Mouse (Mus musculus) forebrain, embryonic 14.5 days (tissue): ENCODE results near the gene Elp4. TPM values are rescaled to one million over a fixed set of nuclear protein-coding genes. Genes with fewer than 3 reads are reported as not detected.

Experiments used
- ATAC-seq: fragments of 200-750 bp; cut with Nextera tagmentation; 2 replicates; pipeline ENCODE4 v1.8.0; 2017; ENCODE audit warnings: mild to moderate bottlenecking, moderate library complexity
- DNase-seq: peaks from one replicate; pipeline ENCODE4 v3.0.0-alpha.2; 2015; ENCODE audit warnings: low spot score
- H3K27ac ChIP-seq: fragments of 300-500 bp; sonication (generic); 2 replicates; pipeline ENCODE4 v1.5.1; 2014; ENCODE audit warnings: low read depth, mild to moderate bottlenecking, control low read depth, low read length, moderate library complexity
- H3K27me3 ChIP-seq: fragments of 300-500 bp; sonication (generic); replicated peaks from 2 replicates; pipeline ENCODE4 v1.6.1; 2014; ENCODE audit warnings: low read length, control low read depth, mixed read lengths; ENCODE audit not compliant: control insufficient read depth, insufficient read depth
- H3K36me3 ChIP-seq: fragments of 300-500 bp; sonication (generic); 2 replicates; pipeline ENCODE4 v1.6.1; 2014; ENCODE audit warnings: low read length, control low read depth; ENCODE audit not compliant: control insufficient read depth, insufficient read depth
- H3K4me1 ChIP-seq: fragments of 300-500 bp; sonication (generic); 2 replicates; pipeline ENCODE4 v1.6.1; 2014; ENCODE audit warnings: antibody characterized with exemption, low read length, control low read depth; ENCODE audit not compliant: control insufficient read depth, insufficient read depth
- H3K4me2 ChIP-seq: fragments of 300-500 bp; sonication (generic); 2 replicates; pipeline ENCODE4 v1.6.1; 2014; ENCODE audit warnings: mild to moderate bottlenecking, control low read depth, low read length
- H3K4me3 ChIP-seq: fragments of 300-500 bp; sonication (generic); 2 replicates; pipeline ENCODE4 v1.5.1; 2014; ENCODE audit warnings: low read depth, low read length, control low read depth
- H3K9ac ChIP-seq: fragments of 300-500 bp; sonication (generic); 2 replicates; pipeline ENCODE4 v1.6.1; 2014; ENCODE audit warnings: mild to moderate bottlenecking, low read length, control low read depth, moderate library complexity
- H3K9me3 ChIP-seq: fragments of 300-500 bp; sonication (generic); replicated peaks from 2 replicates; pipeline ENCODE4 v1.6.1; 2016; ENCODE audit warnings: low read length, control low read depth, mixed read lengths; ENCODE audit not compliant: control insufficient read depth
- WGBS: fragments of 180-500 bp; shearing (Covaris S2); extraction: QIAGEN DNeasy Blood & Tissue Kit; methylation state at CpG from one replicate; pipeline ENCODE4 v1.1.7; 2014; 5-methylcytosine and 5-hydroxymethylcytosine counted together
- polyA plus RNA-seq: library from polyadenylated mRNA; unstranded; fragments of >200 nt; fragmentation: Nextera tagmentation; extraction: Ambion mirVana; gene quantifications from 2 replicates; pipeline ENCODE4 v1.2.1, GENCODE M21; 2014

Elp4 gene
- polyA plus RNA-seq, 1 experiment from 2014 or later = 45.5 TPM

DNA sequence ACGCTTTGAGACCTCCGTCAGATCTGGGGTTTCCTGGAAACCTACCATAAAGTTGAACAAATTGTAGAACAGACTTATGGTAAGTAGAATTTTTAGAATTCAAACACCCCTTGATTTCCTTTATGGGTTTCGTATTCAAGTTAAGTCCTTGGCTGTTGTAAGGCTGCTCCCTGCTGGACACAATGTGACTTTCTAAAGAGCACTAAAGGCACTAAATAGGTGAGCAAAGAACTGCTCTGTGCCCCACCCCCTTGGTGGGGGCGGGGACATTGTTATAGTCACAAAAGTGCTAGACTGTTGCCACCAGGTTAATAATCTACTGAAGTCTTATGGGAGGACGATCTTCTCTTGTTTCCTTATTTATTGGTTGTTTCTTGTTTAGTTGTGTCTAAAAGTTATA is 4.0 kb upstream of the Elp4 start:
- Histone ChIP-seq H3K27me3 (no peaks in the 10 kb centered on the region), H3K27ac (no peak overlapping the region), H3K4me2 (no peak overlapping the region), H3K36me3 (0 out of 2 replicates have a peak, but pooled peaks cover 4% of the 10 kb centered on the region), H3K4me3 (no peak overlapping the region), H3K9ac (no peak overlapping the region), H3K4me1 (peaks cover 5% of the 10 kb centered on the region; the same call in 1 of the 2 replicates), H3K9me3 (no peaks in the 10 kb centered on the region)
- no peak for ATAC-seq
- peak; percentile 28 for DNase-seq
- 83% methylated on average over 5 of the region's 5 CpGs for WGBS

DNA sequence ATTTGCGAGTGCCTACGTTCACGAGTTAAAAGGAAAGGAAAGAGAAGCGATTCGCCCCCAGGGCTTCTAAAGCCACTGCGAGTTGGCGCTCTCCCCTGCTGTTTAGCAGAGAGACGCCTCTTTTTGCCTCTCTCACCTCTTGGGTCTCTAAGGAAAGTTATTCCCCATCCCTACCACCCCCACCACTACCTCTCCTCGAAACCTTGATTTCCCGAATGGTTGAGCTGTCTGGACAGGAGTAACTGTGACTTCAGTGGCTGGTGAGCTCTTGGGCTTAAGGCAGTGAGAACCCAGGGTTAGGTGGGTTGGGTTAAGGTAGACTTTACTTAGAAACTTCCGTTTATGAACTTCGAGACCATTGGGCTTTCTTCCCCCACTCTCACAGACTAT is 388 bp upstream of the Elp4 start:
- H3K27me3 ChIP-seq = no peaks in the 10 kb centered on the region
- 0% methylated on average over 12 of the region's 12 CpGs for WGBS
- no peaks in the 10 kb centered on the region for H3K36me3 ChIP-seq
- ATAC-seq (peak; percentile 65), DNase-seq (peak; percentile 42)
- peak overlapping the region; percentile 81 for H3K4me3 ChIP-seq
- peaks cover 5% of the 10 kb centered on the region; the same call in 1 of the 2 replicates for H3K4me1 ChIP-seq
- H3K9ac ChIP-seq = peak overlapping the region; percentile 88
- no peak overlapping the region for H3K27ac ChIP-seq
- no peaks in the 10 kb centered on the region for H3K9me3 ChIP-seq
- peak overlapping the region; percentile 76 for H3K4me2 ChIP-seq

DNA sequence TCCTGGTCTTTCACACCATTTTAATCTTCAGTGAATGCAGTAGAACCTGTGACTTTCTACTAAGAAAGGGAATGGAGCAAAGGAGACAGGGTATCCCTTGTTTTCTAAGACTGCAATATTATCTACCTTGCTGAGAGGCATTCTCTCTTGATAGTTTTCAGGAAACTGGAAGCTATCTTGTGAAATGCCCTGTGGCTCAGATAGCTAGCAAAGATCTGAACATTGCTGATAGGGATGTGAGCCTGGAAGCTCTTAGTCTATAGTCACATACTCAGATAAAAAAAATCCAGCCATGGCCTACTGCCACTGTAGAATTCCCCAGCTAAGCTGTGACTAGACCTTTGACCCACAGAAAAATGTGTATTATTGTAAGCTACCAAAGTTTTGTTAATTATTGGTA is 13.5 kb downstream of the Elp4 start:
- no peaks in the 10 kb centered on the region; the same call in 1 of the 2 replicates for H3K9me3 ChIP-seq
- ATAC-seq = no peak
- 0 out of 2 replicates have a peak, but pooled peaks cover 3% of the 10 kb centered on the region for H3K36me3 ChIP-seq
- no peak for DNase-seq
- no peak overlapping the region for H3K9ac ChIP-seq
- H3K4me1 ChIP-seq = no peaks in the 10 kb centered on the region
- no peak overlapping the region for H3K4me3 ChIP-seq
- H3K4me2 ChIP-seq = no peak overlapping the region
- no peaks in the 10 kb centered on the region for H3K27me3 ChIP-seq
- no peak overlapping the region for H3K27ac ChIP-seq

DNA sequence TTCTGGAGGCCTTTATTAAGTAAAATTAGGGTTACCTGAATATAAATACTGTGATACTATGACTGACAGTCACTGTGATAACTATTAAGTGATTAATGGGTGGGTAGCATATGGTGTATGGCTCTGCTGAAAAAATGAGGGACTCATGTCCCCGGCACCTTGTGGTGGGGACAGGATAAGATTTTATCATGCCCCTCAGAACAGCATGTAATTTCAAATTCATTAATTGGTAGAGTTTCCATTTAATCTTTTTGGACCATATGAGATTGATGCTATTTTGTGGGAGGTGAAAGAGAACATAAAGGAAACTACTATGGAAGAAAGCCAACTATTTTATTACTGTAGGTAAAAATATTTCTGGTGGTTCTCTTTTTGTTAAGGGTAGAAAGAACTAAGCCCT is 31.0 kb downstream of the Elp4 start:
- Histone ChIP-seq H3K4me3 (no peak overlapping the region), H3K4me2 (no peak overlapping the region), H3K36me3 (no peaks in the 10 kb centered on the region), H3K9ac (no peak overlapping the region), H3K9me3 (peaks cover 3% of the 10 kb centered on the region; the same call in 1 of the 2 replicates), H3K4me1 (no peaks in the 10 kb centered on the region), H3K27me3 (no peaks in the 10 kb centered on the region), H3K27ac (no peak overlapping the region)
- DNase-seq (no peak), ATAC-seq (no peak)
- WGBS = 93% methylated on average over 1 of the region's 1 CpGs

DNA sequence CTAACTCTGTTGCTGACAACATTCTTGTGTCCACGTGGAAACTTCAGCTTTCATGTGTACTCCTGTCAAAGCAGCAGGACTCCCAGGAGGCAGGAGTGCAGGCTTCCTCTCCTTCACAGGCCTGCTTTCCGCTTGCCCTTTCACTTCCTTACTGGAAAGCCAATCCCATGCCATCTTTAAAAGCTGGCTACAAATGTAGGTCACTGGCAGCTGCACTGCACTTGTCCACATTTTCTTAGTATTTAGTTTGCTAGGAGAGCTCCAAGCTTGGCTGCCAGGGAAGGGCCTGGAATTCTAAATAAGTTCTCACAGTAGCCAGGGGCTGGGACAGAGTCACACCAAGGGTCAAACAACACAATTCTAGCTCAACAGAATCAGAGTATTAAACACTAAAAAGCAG is 49.6 kb downstream of the Elp4 start:
- Histone ChIP-seq H3K36me3 (no peaks in the 10 kb centered on the region), H3K4me3 (no peak overlapping the region), H3K9me3 (no peaks in the 10 kb centered on the region), H3K4me1 (no peaks in the 10 kb centered on the region), H3K27me3 (no peaks in the 10 kb centered on the region), H3K9ac (no peak overlapping the region), H3K4me2 (no peak overlapping the region), H3K27ac (no peak overlapping the region)
- ATAC-seq = no peak
- 54% methylated on average over 2 of the region's 2 CpGs for WGBS
- DNase-seq = no peak

DNA sequence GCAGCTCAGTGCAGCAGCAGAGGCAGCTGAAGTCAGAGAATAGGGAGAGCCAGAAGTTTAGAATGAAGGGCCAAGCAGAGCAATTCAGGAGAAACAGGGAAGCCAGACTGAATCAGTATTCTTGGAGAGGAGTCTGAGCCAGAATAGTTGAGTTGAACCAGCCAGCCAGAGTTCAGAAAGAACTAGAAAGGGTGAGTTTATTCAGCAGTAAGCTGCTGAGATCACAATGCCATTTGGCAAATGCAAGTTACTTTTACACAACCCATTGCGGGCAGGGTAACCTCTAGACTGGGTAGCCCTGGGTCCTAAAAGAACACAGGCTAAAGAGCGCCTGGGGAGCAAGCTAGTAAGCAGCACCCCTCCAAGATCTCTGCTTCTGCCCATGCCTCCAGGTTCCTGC is 51.4 kb downstream of the Elp4 start:
- no peaks in the 10 kb centered on the region for H3K9me3 ChIP-seq
- no peaks in the 10 kb centered on the region for H3K4me1 ChIP-seq
- no peak overlapping the region for H3K4me2 ChIP-seq
- H3K27me3 ChIP-seq = no peaks in the 10 kb centered on the region
- no peaks in the 10 kb centered on the region for H3K36me3 ChIP-seq
- WGBS = 96% methylated on average over 2 of the region's 2 CpGs
- DNase-seq = no peak
- H3K27ac ChIP-seq = no peak overlapping the region
- ATAC-seq = no peak
- H3K4me3 ChIP-seq = no peak overlapping the region
- H3K9ac ChIP-seq = no peak overlapping the region

DNA sequence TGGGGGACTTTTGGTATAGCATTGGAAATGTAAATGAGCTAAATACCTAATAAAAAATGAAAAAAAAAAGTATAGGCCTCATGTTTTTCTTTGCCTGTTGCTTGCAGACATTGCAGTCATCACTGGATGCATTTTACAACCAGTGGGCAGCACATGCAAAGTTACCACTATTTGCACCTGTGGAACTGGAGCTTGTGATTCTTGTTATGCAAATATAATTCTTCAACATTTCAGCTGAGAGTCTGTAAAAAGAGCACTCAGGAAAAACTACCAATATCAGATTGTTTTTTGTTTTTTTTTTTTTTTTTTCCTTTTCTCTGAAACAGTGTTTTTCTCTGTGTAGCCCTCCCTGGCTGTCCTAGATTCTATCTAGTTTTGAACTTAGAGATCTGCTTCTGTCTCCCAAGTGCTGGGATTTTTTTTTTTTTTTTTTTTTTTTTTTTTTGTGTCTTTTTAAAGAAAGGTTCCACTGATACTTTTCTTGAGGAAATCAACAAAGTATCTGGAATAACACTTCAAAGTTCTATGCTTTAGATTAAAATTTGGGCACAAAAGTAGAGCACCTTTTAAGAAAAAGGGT is 52.6 kb downstream of the Elp4 start:
- no peak for DNase-seq
- H3K4me2 ChIP-seq = no peak overlapping the region
- no peak overlapping the region for H3K4me3 ChIP-seq
- H3K27me3 ChIP-seq = no peaks in the 10 kb centered on the region
- no peaks in the 10 kb centered on the region for H3K36me3 ChIP-seq
- H3K9me3 ChIP-seq = no peaks in the 10 kb centered on the region
- H3K27ac ChIP-seq = no peak overlapping the region
- no peak overlapping the region for H3K9ac ChIP-seq
- ATAC-seq = no peak
- H3K4me1 ChIP-seq = no peaks in the 10 kb centered on the region

DNA sequence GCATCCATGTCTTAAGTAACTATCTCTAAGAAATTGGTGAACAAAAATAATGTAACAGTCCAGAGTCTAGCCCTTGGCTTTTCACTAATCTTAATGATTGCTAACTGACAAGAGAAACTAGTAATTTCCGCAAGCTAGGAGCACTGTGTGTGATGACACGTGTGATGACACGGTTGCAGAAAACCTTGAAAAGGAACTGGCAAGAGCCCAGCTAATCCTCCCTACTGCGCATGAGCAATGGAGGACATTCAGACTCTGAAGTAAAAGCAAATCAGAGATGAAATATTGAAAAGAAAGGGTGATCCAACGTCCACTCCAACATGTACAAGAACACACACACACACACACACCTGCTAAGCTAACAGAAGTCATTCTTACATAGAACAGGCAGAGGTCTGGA is 61.2 kb downstream of the Elp4 start:
- 87% methylated on average over 5 of the region's 5 CpGs for WGBS
- Histone ChIP-seq H3K9ac (no peak overlapping the region), H3K4me2 (no peak overlapping the region), H3K27me3 (no peaks in the 10 kb centered on the region), H3K9me3 (no peaks in the 10 kb centered on the region), H3K27ac (no peak overlapping the region), H3K4me1 (no peaks in the 10 kb centered on the region), H3K4me3 (no peak overlapping the region), H3K36me3 (no peaks in the 10 kb centered on the region)
- ATAC-seq (no peak), DNase-seq (no peak)

DNA sequence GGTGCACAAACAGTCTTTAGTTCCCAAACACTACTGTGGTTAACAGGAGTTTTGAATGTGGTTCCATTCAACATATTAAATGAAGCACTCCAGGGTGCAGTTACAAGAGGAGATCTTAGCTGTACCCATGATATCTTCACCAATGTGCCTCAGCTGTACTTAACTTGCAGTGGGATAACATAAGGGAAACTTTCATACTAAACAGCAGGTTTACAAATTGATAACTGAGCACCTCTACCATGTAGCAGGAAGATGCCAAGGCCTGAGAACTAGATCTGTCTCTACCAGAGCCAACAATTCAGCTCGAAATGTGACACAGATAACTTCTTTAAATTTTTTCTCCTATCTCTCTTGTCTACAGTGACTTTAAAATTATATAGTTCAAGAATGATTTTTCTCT is 86.4 kb downstream of the Elp4 start:
- no peak overlapping the region for H3K9ac ChIP-seq
- H3K27ac ChIP-seq = no peak overlapping the region
- H3K9me3 ChIP-seq = no peaks in the 10 kb centered on the region
- DNase-seq (no peak), ATAC-seq (no peak)
- H3K4me2 ChIP-seq = no peak overlapping the region
- H3K27me3 ChIP-seq = no peaks in the 10 kb centered on the region
- 83% methylated on average over 1 of the region's 1 CpGs for WGBS
- no peak overlapping the region for H3K4me3 ChIP-seq
- 0 out of 2 replicates have a peak, but pooled peaks cover 2% of the 10 kb centered on the region for H3K4me1 ChIP-seq
- no peaks in the 10 kb centered on the region for H3K36me3 ChIP-seq
